Mouse (Mus musculus) erythroblast, embryonic 14.5 days (primary cell): ENCODE measurements at regions not wholly inside any gene's neighbourhood (a gene's known extent, or its start where the extent isn't known, plus 50 kb on each side); places are given as distances from the start of the nearest gene placed in this dataset.

Source experiments
- GATA1 ChIP-seq: IDR thresholded peaks from 2 replicates; pipeline ENCODE4 v1.6.1; 2012; ENCODE audit warnings: low read length, inconsistent platforms, mixed read lengths
- TAL1 ChIP-seq: IDR thresholded peaks from 3 replicates; pipeline ENCODE4 v1.6.1; 2012; ENCODE audit warnings: low read length, inconsistent platforms, mixed read lengths

GRCm38 (mm10) chr9:113122253-113122749 lies 585.8 kb downstream of the Pdcd6ip start:
- TF ChIP-seq GATA1 (no peak), TAL1 (no peak)
